Mouse (Mus musculus): ENCODE data around the gene Parp16. TPM values are rescaled to one million over a fixed set of nuclear protein-coding genes. Genes with fewer than 3 reads are reported as not detected.
"Not testable (repeated sequence)": the region's sequence is repeated elsewhere in the genome, so short reads cannot be mapped to it uniquely, and the experiment has no call there.

The Parp16 gene
- total RNA-seq, 2 experiments from 2014 or later, result 3.4 to 3.6 TPM

DNA sequence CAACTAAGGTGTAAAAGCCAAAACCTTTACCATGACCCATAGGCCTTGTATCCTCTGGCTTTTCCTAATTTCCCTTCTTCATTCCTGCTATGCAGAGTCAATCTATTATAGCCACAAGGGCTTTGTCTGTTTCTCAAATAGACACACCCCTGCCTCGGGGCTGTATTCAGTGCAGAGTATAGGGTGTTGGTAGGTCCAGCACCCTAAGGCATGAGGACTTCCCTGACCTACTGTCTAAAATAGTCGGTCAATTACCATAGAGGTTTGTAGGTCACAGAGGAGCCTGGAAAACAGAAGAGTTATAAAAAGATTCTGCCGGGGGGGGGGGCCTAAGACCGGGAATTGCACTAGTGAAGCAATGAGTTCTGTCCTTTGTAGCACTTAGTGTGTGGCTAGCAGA lies 78.7 kb downstream of the Parp16 start:
- DNase-seq, result no peak
- intact Hi-C loops (cut with DNase I), result no loop called here

DNA sequence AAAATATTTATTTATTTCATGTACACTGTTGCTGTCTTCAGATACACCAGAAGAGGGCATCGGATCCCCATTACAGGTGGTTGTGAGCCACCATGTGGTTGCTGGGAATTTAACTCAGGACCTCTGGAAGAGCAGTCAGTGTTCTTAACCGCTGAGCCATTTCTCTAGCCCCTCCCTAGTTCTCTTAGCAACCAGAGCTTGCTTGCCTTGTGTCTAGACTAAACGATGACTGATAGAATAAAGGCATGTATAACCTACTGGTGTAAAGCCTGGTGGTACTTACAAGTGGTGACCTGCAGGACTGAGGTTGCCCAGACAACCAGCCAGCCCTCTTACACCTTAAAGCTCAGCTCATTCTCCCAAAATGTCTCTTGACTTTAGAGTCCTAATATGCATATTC lies 79.7 kb downstream of the Parp16 start:
- DNase-seq; intact Hi-C loops (cut with DNase I): not testable (repeated sequence)

DNA sequence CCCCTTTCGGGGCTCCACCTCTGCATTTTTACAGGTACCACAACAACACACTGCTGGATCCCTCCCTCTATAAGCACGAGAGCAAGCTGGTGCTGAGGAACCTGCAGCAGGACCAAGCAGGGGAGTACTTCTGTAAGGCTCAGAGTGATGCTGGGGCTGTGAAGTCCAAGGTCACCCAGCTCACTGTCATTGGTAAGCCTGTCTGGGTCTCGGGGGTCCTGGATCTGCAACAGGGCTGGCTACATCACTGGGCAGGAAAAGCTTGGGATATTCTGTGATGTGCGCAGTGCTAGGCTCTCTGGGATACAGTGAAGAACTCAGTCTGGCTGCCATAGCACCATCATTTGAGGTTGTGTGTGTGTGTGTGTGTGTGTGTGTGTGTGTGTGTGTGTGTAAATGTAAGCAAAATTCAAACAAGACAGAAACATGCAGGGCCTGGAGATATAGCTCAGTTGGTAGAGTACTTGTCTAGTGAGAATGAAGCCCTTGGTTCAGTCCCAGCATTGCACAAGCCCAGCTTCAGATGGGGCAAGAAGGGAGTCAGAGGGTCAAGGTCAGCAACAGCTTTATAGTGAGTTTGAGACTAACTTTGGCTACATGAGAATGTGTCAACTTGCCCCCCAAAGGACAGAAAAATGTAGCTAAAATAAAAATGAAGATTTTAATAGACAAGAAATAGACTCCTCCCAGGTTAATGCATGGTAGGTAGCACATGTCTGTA lies 80.8 kb downstream of the Parp16 start:
- intact Hi-C loops (cut with DNase I), result no loop called here
- no peak for DNase-seq

DNA sequence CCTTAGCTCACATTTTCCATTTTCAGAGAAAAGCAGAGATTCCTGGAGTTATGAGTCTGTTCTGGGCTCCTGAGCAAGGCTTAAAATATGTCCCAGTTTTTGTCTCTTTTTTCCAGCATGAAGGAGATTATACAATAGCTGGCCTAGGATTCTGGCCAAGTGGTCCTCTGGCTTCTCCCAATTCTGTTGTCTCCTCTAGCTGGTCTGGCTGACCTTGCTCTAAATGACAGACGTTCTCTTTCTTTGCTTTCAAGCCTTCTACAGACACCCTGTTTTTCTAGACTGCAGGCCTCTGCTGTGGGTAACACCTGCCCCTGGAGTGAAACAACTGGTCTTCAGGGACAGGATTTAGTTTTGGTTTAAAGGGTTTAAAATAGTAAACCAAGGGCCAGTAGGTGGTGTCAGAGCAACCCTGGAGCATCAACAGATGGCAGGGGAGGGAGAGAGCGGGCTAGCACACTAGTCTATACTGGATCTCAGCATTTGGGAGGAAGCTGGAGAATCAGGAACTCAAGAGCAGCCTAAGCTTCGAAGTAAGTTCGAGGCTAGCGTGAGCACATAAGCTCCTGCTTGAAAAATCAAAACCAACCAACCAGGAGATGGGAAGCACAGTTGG lies 86.5 kb downstream of the Parp16 start:
- peak in 1 of 2 experiments; percentile 54 for DNase-seq
- intact Hi-C loops (cut with DNase I), result loop anchor here (2.0 kb wide), 3 partner anchors 53 to 149 kb away; partner anchors contain the start of gene Parp16

DNA sequence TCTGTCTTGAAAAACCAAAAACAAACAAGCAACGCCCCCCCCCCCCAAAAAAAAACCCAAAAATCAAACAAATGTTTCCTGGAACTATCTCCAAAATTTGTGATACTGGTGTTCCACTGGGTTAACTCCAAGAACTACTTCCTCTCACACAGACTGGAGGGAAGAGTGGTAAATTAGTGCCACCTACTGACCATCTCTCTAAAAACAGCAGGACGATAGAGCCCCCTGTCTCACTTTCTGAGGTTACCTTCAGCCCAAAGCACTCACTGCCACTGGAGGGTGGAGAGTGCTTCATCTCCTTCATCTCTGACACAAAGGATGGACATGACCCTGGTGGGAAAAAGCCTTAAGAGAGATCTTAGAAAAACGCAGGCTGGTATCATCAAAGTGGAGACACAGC lies 88.1 kb downstream of the Parp16 start:
- DNase-seq, result peak in 1 of 2 experiments; percentile 50
- intact Hi-C loops (cut with DNase I), result loop anchor here (2.0 kb wide), 3 partner anchors 54 to 150 kb away; partner anchors contain the start of gene Parp16

DNA sequence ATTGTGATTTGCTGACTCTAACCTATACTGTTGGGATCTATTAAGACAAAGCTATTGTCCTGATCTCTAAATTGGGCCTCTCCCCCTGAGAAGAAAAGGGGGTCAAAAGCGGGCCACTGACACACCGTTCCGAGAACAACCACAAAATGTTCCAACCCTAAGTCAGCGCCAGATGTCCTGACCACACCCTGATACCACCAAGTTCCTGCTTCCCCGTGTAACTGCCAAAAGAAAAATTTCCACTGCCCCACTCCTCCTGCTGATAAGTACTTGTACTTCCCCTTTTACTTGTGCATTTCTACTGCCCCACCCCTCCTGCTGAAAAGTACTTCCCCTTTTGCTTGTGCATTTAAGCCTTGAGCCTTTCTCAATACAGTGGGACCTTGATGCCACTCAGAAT lies 93.1 kb downstream of the Parp16 start:
- intact Hi-C loops (cut with DNase I); DNase-seq: not testable (repeated sequence)

Other genes with a start within 250 kb of the Parp16 start
- under 1 TPM; 0.14 to 0.15 TPM for gene Slc24a1, start 243.7 kb upstream of the Parp16 start, total RNA-seq (2021)
- 10 to 100 TPM; 17.8 to 19.4 TPM for gene Ints14, start 234.4 kb upstream of the Parp16 start, total RNA-seq (2021)
- gene Hacd3, start 173.7 kb upstream of the Parp16 start, total RNA-seq (2021), result 10 to 100 TPM; 17.7 to 20.9 TPM
- 10 to 100 TPM; 67.5 to 74.3 TPM for gene Dpp8, start 162.9 kb upstream of the Parp16 start, total RNA-seq (2021)
- gene Igdcc4, start 93.9 kb upstream of the Parp16 start, total RNA-seq (2021), result 10 to 100 TPM in 1 of 2 experiments, 1 to 10 TPM in 1; 8.6 to 10.5 TPM
- gene Igdcc3, start 54.2 kb upstream of the Parp16 start, total RNA-seq (2021), result under 1 TPM; 0.22 to 0.24 TPM
- gene Cilp, start 69.8 kb downstream of the Parp16 start, total RNA-seq (2021), result 1 to 10 TPM; 6.2 to 6.6 TPM
- gene Clpx, start 98.9 kb downstream of the Parp16 start, total RNA-seq (2021), result 10 to 100 TPM; 90.7 to 99.9 TPM
- 10 to 100 TPM in 1 of 2 experiments, 1 to 10 TPM in 1; 9.6 to 11.3 TPM for gene Pdcd7, start 150.8 kb downstream of the Parp16 start, total RNA-seq (2021)
- under 1 TPM; 0.33 to 0.37 TPM for gene Ubap1l, start 165.7 kb downstream of the Parp16 start, total RNA-seq (2021)
- gene Kbtbd13, start 196.3 kb downstream of the Parp16 start, total RNA-seq (2021), result 1 to 10 TPM; 1.2 to 1.4 TPM
- 10 to 100 TPM in 1 of 2 experiments, 1 to 10 TPM in 1; 9.7 to 11.6 TPM for gene Rasl12, start 203.2 kb downstream of the Parp16 start, total RNA-seq (2021)
- gene Slc51b, start 227.6 kb downstream of the Parp16 start, total RNA-seq (2021), result not detected
- 1 to 10 TPM; 6.9 to 7.1 TPM for gene Mtfmt, start 240.4 kb downstream of the Parp16 start, total RNA-seq (2021)